ENCODE assay signal across 10 mouse cellular contexts in the genomic region with DNA sequence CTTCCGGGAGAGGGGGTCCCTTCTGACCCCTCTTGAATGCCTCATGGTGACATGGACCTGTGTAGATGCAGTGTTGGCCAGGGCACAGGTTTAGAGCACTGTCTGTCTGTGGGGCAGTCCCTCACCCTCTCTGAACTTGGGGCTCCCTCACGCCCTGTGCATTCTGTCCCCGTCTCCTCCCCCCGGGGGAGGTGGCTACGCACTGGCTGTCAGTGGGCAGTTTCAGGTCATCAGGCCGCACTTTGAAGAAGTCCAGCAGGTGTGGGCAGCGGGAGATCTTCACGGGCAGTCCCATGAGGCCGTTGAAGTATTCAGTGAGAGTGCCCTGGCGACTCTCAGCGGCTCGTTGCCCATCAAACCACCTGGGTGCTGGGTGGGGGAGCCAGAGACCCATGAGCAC. TPM values are rescaled to one million over a fixed set of nuclear protein-coding genes. Genes with fewer than 3 reads are reported as not detected.
DNase-seq lines count a peak whose midpoint lies in the region; ATAC-seq and TF ChIP-seq lines count a peak whose summit lies in the region.
"Had no signal": no experiment of that assay in that cellular context is flagged by ENCODE, and none has a peak within 500 bp of the region (broad histone marks: within the 10 kb centered on the region; RNA-seq: fewer than 3 reads in every experiment).

No protein-coding gene starts in this region.

- TF ChIP-seq POLR2A in CH12.LX (IDR thresholded peaks at IDR 0.05; ENCODE audit: low read depth, low read length), result peak; percentile 28; the same call in 1 of the 2 replicates

- TF ChIP-seq CTCF in CH12.LX (conservative IDR thresholded peaks at IDR 0.05 in 1 of 2, IDR thresholded peaks at IDR 0.05 in 1 of 2; ENCODE audit: low read depth in 2 of 2, low read length in 2 of 2), result no peak

- H3K27me3 ChIP-seq in forebrain, embryonic 12.5 days, result peaks cover 13% of the 10 kb centered on the region
- peaks cover 6% of the 10 kb centered on the region for H3K27me3 ChIP-seq in forebrain, embryonic 11.5 days (ENCODE audit: control insufficient read depth, insufficient read depth, low read length)
- H3K27me3 ChIP-seq in liver, embryonic 13.5 days, result peaks cover 9% of the 10 kb centered on the region
- peaks cover 7% of the 10 kb centered on the region for H3K27me3 ChIP-seq in liver, embryonic 11.5 days (replicated peaks; ENCODE audit: control insufficient read depth, insufficient read depth, low read length)
- no peaks in the 10 kb centered on the region for H3K27me3 ChIP-seq in CH12.LX (replicated peaks)
- peaks cover 9% of the 10 kb centered on the region for H3K27me3 ChIP-seq in limb, embryonic 15.5 days

- H3K9me3 ChIP-seq in forebrain, embryonic 12.5 days, result no peaks in the 10 kb centered on the region
- no peaks in the 10 kb centered on the region for H3K9me3 ChIP-seq in forebrain, embryonic 11.5 days (ENCODE audit: control insufficient read depth, low read length)
- H3K9me3 ChIP-seq in liver, embryonic 13.5 days (replicated peaks), result no peaks in the 10 kb centered on the region
- H3K9me3 ChIP-seq in liver, embryonic 11.5 days (ENCODE audit: control insufficient read depth, low read length), result no peaks in the 10 kb centered on the region
- H3K9me3 ChIP-seq in CH12.LX (replicated peaks; ENCODE audit: low read length), result no peaks in the 10 kb centered on the region
- no peaks in the 10 kb centered on the region for H3K9me3 ChIP-seq in limb, embryonic 15.5 days

- H3K36me3 ChIP-seq in forebrain, embryonic 12.5 days (replicated peaks), result no peaks in the 10 kb centered on the region
- no peaks in the 10 kb centered on the region for H3K36me3 ChIP-seq in forebrain, embryonic 11.5 days (ENCODE audit: control insufficient read depth, insufficient read depth, low read length)
- no peaks in the 10 kb centered on the region for H3K36me3 ChIP-seq in liver, embryonic 13.5 days
- H3K36me3 ChIP-seq in liver, embryonic 11.5 days (ENCODE audit: control insufficient read depth, insufficient read depth, low read length), result no peaks in the 10 kb centered on the region
- peaks cover 39 to 55% of the 10 kb centered on the region in 2 experiments for H3K36me3 ChIP-seq in CH12.LX (replicated peaks in 1 of 2; ENCODE audit: control insufficient read depth in 1 of 2, insufficient read depth in 1 of 2, low read length in 1 of 2)
- no peaks in the 10 kb centered on the region for H3K36me3 ChIP-seq in limb, embryonic 15.5 days

- 0 out of 2 replicates have a peak, but pooled peaks have one; percentile 25 for ATAC-seq in forebrain, embryonic 12.5 days (ENCODE audit: low FRiP score)
- ATAC-seq in forebrain, embryonic 11.5 days (replicated peaks; ENCODE audit: low FRiP score), result no peak
- no peak for ATAC-seq in liver, embryonic 13.5 days (ENCODE audit: low read depth)
- ATAC-seq in liver, embryonic 11.5 days (replicated peaks; ENCODE audit: low FRiP score), result no peak
- ATAC-seq in limb, embryonic 15.5 days (ENCODE audit: insufficient number of reproducible peaks, low FRiP score, low TSS enrichment, low read depth), result no peak

- no peak; the same call in 1 of the 2 replicates for TF ChIP-seq RAD21 in CH12.LX (IDR thresholded peaks at IDR 0.05; ENCODE audit: low read depth, low read length)

- H3K9ac ChIP-seq in forebrain, embryonic 12.5 days, result no peak overlapping the region
- no peak overlapping the region for H3K9ac ChIP-seq in forebrain, embryonic 11.5 days (ENCODE audit: low read length)
- H3K9ac ChIP-seq in liver, embryonic 13.5 days, result no peak overlapping the region
- H3K9ac ChIP-seq in liver, embryonic 11.5 days (ENCODE audit: low read depth, low read length), result no peak overlapping the region
- peak overlapping the region; percentile 96 for H3K9ac ChIP-seq in CH12.LX (ENCODE audit: insufficient read depth, low read depth)
- H3K9ac ChIP-seq in limb, embryonic 15.5 days, result no peak overlapping the region

- dilution Hi-C loops in CH12.LX (cut with MboI; ENCODE audit: extremely low pct_ligation_motif_present, extremely low pct_unique_long_range_greater_than_20kb, low sequenced_read_pairs), result no loop called here

- H3K79me2 ChIP-seq in CH12.LX (replicated peaks; ENCODE audit: control insufficient read depth, extremely low read depth, insufficient read depth, poor library complexity, severe bottlenecking), result peaks cover 26% of the 10 kb centered on the region

- DNase-seq in forebrain, embryonic 11.5 days (ENCODE audit: low spot score), result no peak
- no peak for DNase-seq in liver, embryonic 13.5 days
- no peak for DNase-seq in liver, embryonic 11.5 days (ENCODE audit: low spot score)
- DNase-seq in CH12.LX (ENCODE audit: extremely low read depth), result no peak
- no peak for DNase-seq in T-cell, adult 2 months (ENCODE audit: low spot score)
- no peak for DNase-seq in urinary bladder, postnatal 36 days (ENCODE audit: low spot score in 2 of 2)
- DNase-seq: cerebellum, adult 11-12 months; kidney, postnatal 14 days had no signal

- H3K4me2 ChIP-seq in forebrain, embryonic 12.5 days, result no peak overlapping the region
- H3K4me2 ChIP-seq in forebrain, embryonic 11.5 days (ENCODE audit: low read depth, low read length, severe bottlenecking), result no peak overlapping the region
- 0 out of 2 replicates have a peak overlapping the region, but pooled peaks have one; percentile 5 for H3K4me2 ChIP-seq in liver, embryonic 13.5 days
- no peak overlapping the region for H3K4me2 ChIP-seq in liver, embryonic 11.5 days
- peak overlapping the region; percentile 60 for H3K4me2 ChIP-seq in CH12.LX (ENCODE audit: insufficient read depth, low read depth, poor library complexity, severe bottlenecking)
- no peak overlapping the region for H3K4me2 ChIP-seq in limb, embryonic 15.5 days

- in situ Hi-C loops in CH12.LX (cut with MboI; ENCODE audit: low pct_ligation_motif_present, low pct_unique_long_range_greater_than_20kb, low sequenced_read_pairs), result no loop called here

- H3K27ac ChIP-seq in forebrain, embryonic 12.5 days, result no peak overlapping the region
- H3K27ac ChIP-seq in forebrain, embryonic 11.5 days (ENCODE audit: low read depth, low read length), result no peak overlapping the region
- H3K27ac ChIP-seq in liver, embryonic 13.5 days, result no peak overlapping the region
- no peak overlapping the region for H3K27ac ChIP-seq in liver, embryonic 11.5 days (ENCODE audit: low read depth, low read length)
- peak overlapping the region; percentile 100 for H3K27ac ChIP-seq in CH12.LX (ENCODE audit: insufficient read depth, low read depth)
- peak overlapping the region; percentile 43; the same call in 1 of the 2 replicates for H3K27ac ChIP-seq in limb, embryonic 15.5 days

- 75% methylated on average over 12 of the region's 12 CpGs for WGBS in forebrain, embryonic 12.5 days
- 73% methylated on average over 12 of the region's 12 CpGs for WGBS in forebrain, embryonic 11.5 days
- WGBS in liver, embryonic 13.5 days (ENCODE audit: insufficient replicate concordance), result 68% methylated on average over 12 of the region's 12 CpGs
- WGBS in liver, embryonic 11.5 days, result 68% methylated on average over 12 of the region's 12 CpGs
- WGBS in limb, embryonic 15.5 days, result 56% methylated on average over 12 of the region's 12 CpGs

- H3K4me1 ChIP-seq in forebrain, embryonic 12.5 days, result peaks cover 5% of the 10 kb centered on the region
- H3K4me1 ChIP-seq in forebrain, embryonic 11.5 days (replicated peaks; ENCODE audit: control insufficient read depth, insufficient read depth, low read length), result peaks cover 3% of the 10 kb centered on the region; the same call in 1 of the 2 replicates
- peaks cover 26% of the 10 kb centered on the region for H3K4me1 ChIP-seq in liver, embryonic 13.5 days (replicated peaks)
- peaks cover 16% of the 10 kb centered on the region for H3K4me1 ChIP-seq in liver, embryonic 11.5 days (replicated peaks; ENCODE audit: control insufficient read depth, insufficient read depth, low read length)
- H3K4me1 ChIP-seq in CH12.LX (ENCODE audit: control insufficient read depth in 1 of 2, insufficient read depth in 2 of 2), result peaks cover 25 to 55% of the 10 kb centered on the region in 2 experiments
- peaks cover 24% of the 10 kb centered on the region for H3K4me1 ChIP-seq in limb, embryonic 15.5 days

- TF ChIP-seq EP300 in CH12.LX (IDR thresholded peaks at IDR 0.05; ENCODE audit: low read length), result peak; percentile 36; the same call in 1 of the 2 replicates

- no peak overlapping the region for H3K4me3 ChIP-seq in forebrain, embryonic 12.5 days (replicated peaks)
- no peak overlapping the region for H3K4me3 ChIP-seq in forebrain, embryonic 11.5 days (ENCODE audit: low read depth, low read length)
- H3K4me3 ChIP-seq in liver, embryonic 13.5 days (replicated peaks), result no peak overlapping the region
- H3K4me3 ChIP-seq in liver, embryonic 11.5 days (ENCODE audit: low read depth, low read length), result no peak overlapping the region
- peak overlapping the region; percentile 55 to 61 (median 60) for H3K4me3 ChIP-seq in CH12.LX (replicated peaks in 1 of 3; ENCODE audit: low read depth in 2 of 3, low read length in 2 of 3, poor library complexity in 1 of 3)
- no peak overlapping the region for H3K4me3 ChIP-seq in limb, embryonic 15.5 days

RNA-seq across cellular contexts. Expression of a gene that starts 2.5 kb away (rescaled TPM):
- 1.4 and 2.0 TPM in 2 replicates for polyA plus RNA-seq in forebrain, embryonic 12.5 days (2016; fragmentation: Nextera tagmentation; extraction: Ambion mirVana)
- polyA plus RNA-seq in forebrain, embryonic 11.5 days (2014; fragmentation: Nextera tagmentation; extraction: Ambion mirVana), result 1.3 and 3.0 TPM in 2 replicates
- polyA plus RNA-seq in liver, embryonic 13.5 days (2015; fragmentation: Nextera tagmentation; extraction: Ambion mirVana), result 8.1 and 9.3 TPM in 2 replicates
- polyA plus RNA-seq in liver, embryonic 11.5 days (2014; fragmentation: Nextera tagmentation; extraction: Ambion mirVana), result 9.3 and 11.7 TPM in 2 replicates
- total RNA-seq in CH12.LX (2012; rRNA removed) (225 and 342 TPM in 2 replicates), CH12.LX (2014; rRNA removed) (263 and 287 TPM in 2 replicates)
- polyA plus RNA-seq in CH12.LX (2012; ENCODE audit: insufficient read length, low read depth), result 299 and 302 TPM in 2 replicates
- polyA plus RNA-seq in limb, embryonic 15.5 days (2015; fragmentation: Nextera tagmentation; extraction: Ambion mirVana), result 12.3 and 13.1 TPM in 2 replicates

RNA-seq across cellular contexts. Expression of a gene that starts 43.1 kb away (rescaled TPM):
- polyA plus RNA-seq in forebrain, embryonic 12.5 days (2016; fragmentation: Nextera tagmentation; extraction: Ambion mirVana), result 11.6 and 12.4 TPM in 2 replicates
- 8.4 and 9.8 TPM in 2 replicates for polyA plus RNA-seq in forebrain, embryonic 11.5 days (2014; fragmentation: Nextera tagmentation; extraction: Ambion mirVana)
- polyA plus RNA-seq in liver, embryonic 13.5 days (2015; fragmentation: Nextera tagmentation; extraction: Ambion mirVana), result 1.5 and 2.5 TPM in 2 replicates
- polyA plus RNA-seq in liver, embryonic 11.5 days (2014; fragmentation: Nextera tagmentation; extraction: Ambion mirVana), result 5.1 and 5.9 TPM in 2 replicates
- 4.4 and 4.7 TPM in 2 replicates for total RNA-seq in CH12.LX (2012; rRNA removed)
- total RNA-seq in CH12.LX (2014; rRNA removed), result 1.9 and 3.0 TPM in 2 replicates
- 6.8 and 9.7 TPM in 2 replicates for polyA plus RNA-seq in CH12.LX (2012; ENCODE audit: insufficient read length, low read depth)
- 7.6 and 8.4 TPM in 2 replicates for polyA plus RNA-seq in limb, embryonic 15.5 days (2015; fragmentation: Nextera tagmentation; extraction: Ambion mirVana)

RNA-seq across cellular contexts. Expression of a gene that starts 50.4 kb away (rescaled TPM):
- 29.4 TPM in 2 replicates for polyA plus RNA-seq in forebrain, embryonic 12.5 days (2016; fragmentation: Nextera tagmentation; extraction: Ambion mirVana)
- 29.1 and 34.7 TPM in 2 replicates for polyA plus RNA-seq in forebrain, embryonic 11.5 days (2014; fragmentation: Nextera tagmentation; extraction: Ambion mirVana)
- 21.1 and 21.9 TPM in 2 replicates for polyA plus RNA-seq in liver, embryonic 13.5 days (2015; fragmentation: Nextera tagmentation; extraction: Ambion mirVana)
- polyA plus RNA-seq in liver, embryonic 11.5 days (2014; fragmentation: Nextera tagmentation; extraction: Ambion mirVana), result 39.1 and 43.8 TPM in 2 replicates
- total RNA-seq in CH12.LX (2012; rRNA removed) (42.3 and 42.7 TPM in 2 replicates), CH12.LX (2014; rRNA removed) (24.6 and 25.4 TPM in 2 replicates)
- 31.0 and 31.8 TPM in 2 replicates for polyA plus RNA-seq in CH12.LX (2012; ENCODE audit: insufficient read length, low read depth)
- 27.4 and 30.3 TPM in 2 replicates for polyA plus RNA-seq in limb, embryonic 15.5 days (2015; fragmentation: Nextera tagmentation; extraction: Ambion mirVana)

Comparison
In these comparisons a context has a peak if more than half of its experiments do, and no peak if none do; other contexts are left out.
1. H3K4me2 ChIP-seq: peak in liver, embryonic 13.5 days (single experiment) and CH12.LX (single experiment); none in forebrain, embryonic 12.5 days (single experiment), forebrain, embryonic 11.5 days (single experiment), liver, embryonic 11.5 days (single experiment) and limb, embryonic 15.5 days (single experiment).
2. H3K27ac ChIP-seq: peak in CH12.LX (single experiment) and limb, embryonic 15.5 days (single experiment); none in forebrain, embryonic 12.5 days (single experiment), forebrain, embryonic 11.5 days (single experiment), liver, embryonic 13.5 days (single experiment) and liver, embryonic 11.5 days (single experiment).
3. H3K4me3 ChIP-seq: peak in CH12.LX (3 of 3); none in forebrain, embryonic 12.5 days (single experiment), forebrain, embryonic 11.5 days (single experiment), liver, embryonic 13.5 days (single experiment), liver, embryonic 11.5 days (single experiment) and limb, embryonic 15.5 days (single experiment).
4. RNA of a gene that starts 2.5 kb away (polyA plus RNA-seq): 299 to 302 TPM in CH12.LX; 12.3 to 13.1 TPM in limb, embryonic 15.5 days, 9.3 to 11.7 TPM in liver, embryonic 11.5 days, 8.1 to 9.3 TPM in liver, embryonic 13.5 days, 1.4 to 2.0 TPM in forebrain, embryonic 12.5 days and 1.3 to 3.0 TPM in forebrain, embryonic 11.5 days; every median in the first group is over 10 times any median in the second.